In genomic region chr6:113847092-113847491, GRCm38 (mm10) we compare ENCODE assay signal across 16 mouse cellular contexts.
"Had no signal": no experiment of that assay in that cellular context is flagged by ENCODE, and none has a peak within 500 bp of the region (broad histone marks: within the 10 kb centered on the region; RNA-seq: fewer than 3 reads in every experiment).

No protein-coding gene starts in this region.

- H3K9ac ChIP-seq: neural tube, embryonic 13.5 days; neural tube, embryonic 15.5 days; stomach, embryonic 15.5 days had no signal

- H3K36me3 ChIP-seq: stomach, embryonic 15.5 days had no signal

- H3K27ac ChIP-seq: neural tube, embryonic 13.5 days; neural tube, embryonic 15.5 days; stomach, embryonic 15.5 days; stomach, postnatal 0 days had no signal

- H3K9me3 ChIP-seq: neural tube, embryonic 13.5 days; neural tube, embryonic 15.5 days; stomach, embryonic 15.5 days had no signal

- DNase-seq: retina, postnatal 1 day; right cerebral cortex, adult 18-20 months; right cerebral cortex, postnatal 14 days; right cerebral cortex, postnatal 25 days; right cerebral cortex, postnatal 4 days; spleen, adult 18-20 months; thymus, adult 18-20 months; thymus, adult 2 months; thymus, postnatal 14 days; thymus, postnatal 25 days; thymus, postnatal 36 days; thymus, postnatal 4 days had no signal

- H3K4me3 ChIP-seq: neural tube, embryonic 13.5 days; neural tube, embryonic 15.5 days; stomach, embryonic 15.5 days had no signal

- H3K4me1 ChIP-seq: neural tube, embryonic 15.5 days; stomach, embryonic 15.5 days had no signal

- H3K27me3 ChIP-seq: neural tube, embryonic 13.5 days; neural tube, embryonic 15.5 days; stomach, embryonic 15.5 days had no signal

- H3K4me2 ChIP-seq: neural tube, embryonic 13.5 days; neural tube, embryonic 15.5 days; stomach, embryonic 15.5 days had no signal
